14 mouse cellular contexts compared by ENCODE assay signal in genomic region chr8:120435781-120436180, GRCm38 (mm10).
"Had no signal": no experiment of that assay in that cellular context is flagged by ENCODE, and none has a peak within 500 bp of the region (broad histone marks: within the 10 kb centered on the region; RNA-seq: fewer than 3 reads in every experiment).

No protein-coding gene starts in this region.

- H3K4me3 ChIP-seq: intestine, embryonic 15.5 days; kidney, embryonic 15.5 days; limb, embryonic 13.5 days; liver, embryonic 13.5 days; midbrain, embryonic 12.5 days had no signal

- H3K4me2 ChIP-seq: intestine, embryonic 15.5 days; kidney, embryonic 15.5 days; limb, embryonic 13.5 days; liver, embryonic 13.5 days; midbrain, embryonic 12.5 days had no signal

- DNase-seq: kidney, adult 2 months; kidney, postnatal 14 days; layer of hippocampus, adult 9-11 months; layer of hippocampus, postnatal 36 days; liver, embryonic 13.5 days; lung, adult 2 months; lung, postnatal 4 days; right cerebral cortex, postnatal 4 days had no signal

- ATAC-seq: intestine, embryonic 15.5 days; lung, postnatal 0 days; midbrain, embryonic 16.5 days had no signal

- H3K9me3 ChIP-seq: intestine, embryonic 15.5 days; kidney, embryonic 15.5 days had no signal

- H3K9ac ChIP-seq: intestine, embryonic 15.5 days; kidney, embryonic 15.5 days; limb, embryonic 13.5 days; liver, embryonic 13.5 days; midbrain, embryonic 12.5 days had no signal

- H3K27me3 ChIP-seq: intestine, embryonic 15.5 days had no signal

- H3K36me3 ChIP-seq: intestine, embryonic 15.5 days; kidney, embryonic 15.5 days; liver, embryonic 13.5 days; midbrain, embryonic 12.5 days had no signal

- H3K27ac ChIP-seq: intestine, embryonic 15.5 days; kidney, embryonic 15.5 days; limb, embryonic 13.5 days; liver, embryonic 13.5 days; midbrain, embryonic 12.5 days had no signal
